Mouse (Mus musculus): ENCODE data around the gene Rnf151.
"Not testable (repeated sequence)": the region's sequence is repeated elsewhere in the genome, so short reads cannot be mapped to it uniquely, and the experiment has no call there.

- not testable (repeated sequence) for TF ChIP-seq CTCF (IDR thresholded peaks at IDR 0.05); POLR2A (IDR thresholded peaks at IDR 0.05; ENCODE audit: insufficient read depth, low read depth, low read length)
Observed at GRCm38 (mm10) chr17:24667011-24667410, 50.9 kb downstream of the Rnf151 start.
